Mouse (Mus musculus): ENCODE data around the gene Zfp131.
"Not testable (repeated sequence)": the region's sequence is repeated elsewhere in the genome, so short reads cannot be mapped to it uniquely, and the experiment has no call there.

Gene Zfp131

GRCm38 (mm10) chr13:119790761-119791579, at the start of gene Zfp131:
Gene Zfp131, minus strand, starts transcription at chr13:119790889.
- in situ Hi-C loops (cut with MboI, MseI): no loop called here

DNA sequence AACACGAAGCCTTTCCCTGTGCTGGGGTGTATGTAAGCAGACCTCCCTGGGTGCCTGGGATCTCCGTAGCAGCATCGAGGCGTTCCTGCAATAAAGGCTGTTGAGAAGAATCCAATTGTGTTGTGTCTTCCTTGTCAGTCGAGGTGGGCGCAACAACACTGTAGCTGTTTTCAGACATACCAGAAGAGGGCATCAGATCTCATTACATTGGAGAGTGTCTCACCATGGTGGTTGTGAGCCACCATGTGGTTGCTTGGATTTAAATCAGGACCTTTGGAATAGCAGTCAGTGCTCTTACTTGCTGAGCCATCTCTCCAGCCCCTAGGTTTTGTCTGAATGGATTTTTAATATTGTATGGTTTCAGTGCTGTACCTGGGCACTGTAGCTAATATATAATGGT, 49.3 kb upstream of the Zfp131 start:
- in situ Hi-C loops (cut with MboI, MseI): not testable (repeated sequence)

DNA sequence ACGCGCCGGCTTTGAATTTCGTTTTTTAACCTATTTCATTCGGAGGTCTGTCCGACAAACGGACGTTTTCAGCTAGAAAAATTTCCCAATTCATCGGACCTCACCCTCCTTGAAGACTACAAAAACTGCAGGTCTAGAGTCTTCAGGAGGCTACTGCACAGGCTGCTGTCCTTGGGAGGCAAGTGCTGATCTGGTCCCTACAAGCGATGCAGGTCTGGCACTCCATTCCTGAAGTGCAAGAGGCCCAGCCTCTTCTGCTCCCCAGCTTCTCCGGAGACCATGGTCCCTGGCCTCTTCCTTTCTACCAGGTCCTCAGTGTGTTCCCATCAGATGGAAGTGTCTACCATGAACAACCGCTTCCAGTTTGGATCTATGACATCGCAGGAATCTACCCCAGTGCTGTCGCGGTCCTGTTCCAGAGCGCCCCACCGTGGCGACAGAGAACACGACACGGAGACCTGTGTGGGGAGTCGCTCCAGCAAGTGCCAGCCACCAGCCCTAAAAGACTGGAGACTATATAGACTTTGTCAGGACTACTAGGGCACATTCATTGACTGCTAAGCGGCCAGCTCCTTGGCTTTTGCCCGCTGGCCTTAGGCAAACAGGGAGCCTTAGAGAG, 47.1 kb upstream of the Zfp131 start:
- in situ Hi-C loops (cut with MboI, MseI): not testable (repeated sequence)

GRCm38 (mm10) chr13:119836324-119836811, 45.7 kb upstream of the Zfp131 start:
- in situ Hi-C loops (cut with MboI, MseI): not testable (repeated sequence)

DNA sequence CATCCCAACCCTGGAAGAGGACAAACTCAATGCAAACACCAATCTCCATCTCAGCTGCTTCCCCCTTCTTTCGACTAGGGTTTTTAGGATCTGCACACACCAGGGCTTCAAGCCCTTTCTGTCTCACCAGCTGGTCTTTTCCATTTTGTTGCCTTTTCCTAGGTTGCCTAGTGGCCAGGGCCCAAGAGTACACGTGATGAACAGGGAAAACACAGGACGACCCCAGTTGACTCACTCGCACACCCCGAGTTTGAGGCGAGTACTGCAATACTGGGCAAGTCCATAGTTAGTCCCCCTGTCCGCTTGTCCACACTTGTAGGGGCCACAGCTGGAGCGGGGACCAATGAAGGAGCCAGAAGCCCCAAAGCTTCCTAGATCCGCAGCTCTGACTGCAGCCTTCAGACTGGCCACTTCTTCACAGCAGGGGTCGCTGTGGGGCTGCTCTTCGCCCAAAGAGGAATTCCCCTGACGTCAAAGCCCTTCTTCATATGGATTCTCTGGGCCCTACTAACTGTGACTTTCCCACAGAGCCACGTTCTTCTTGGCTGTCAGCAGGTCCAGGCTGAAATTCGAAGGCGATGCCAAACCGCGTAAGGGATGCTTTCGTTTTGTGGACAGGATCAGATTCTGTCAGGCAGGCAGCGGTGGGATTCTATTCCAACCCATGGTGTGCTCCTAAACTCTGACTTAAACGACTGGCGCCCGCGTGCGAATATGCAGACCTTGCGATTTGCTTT, 44.8 kb upstream of the Zfp131 start, which contains the start of gene D13Ertd608e:
TSS of gene D13Ertd608e (plus strand) at position 687 of the 737 bp plus-strand sequence.
- in situ Hi-C loops (cut with MboI, MseI): not testable (repeated sequence)

- in situ Hi-C loops (cut with MboI, MseI): not testable (repeated sequence)
These were observed 39.4 kb upstream of the Zfp131 start, which contains the start of gene AF067063 for GRCm38 (mm10) chr13:119830116-119830515. Gene AF067063, minus strand, starts transcription at chr13:119830216.

GRCm38 (mm10) chr13:119817579-119818206, 27.0 kb upstream of the Zfp131 start:
- in situ Hi-C loops (cut with MboI, MseI): no loop called here

DNA sequence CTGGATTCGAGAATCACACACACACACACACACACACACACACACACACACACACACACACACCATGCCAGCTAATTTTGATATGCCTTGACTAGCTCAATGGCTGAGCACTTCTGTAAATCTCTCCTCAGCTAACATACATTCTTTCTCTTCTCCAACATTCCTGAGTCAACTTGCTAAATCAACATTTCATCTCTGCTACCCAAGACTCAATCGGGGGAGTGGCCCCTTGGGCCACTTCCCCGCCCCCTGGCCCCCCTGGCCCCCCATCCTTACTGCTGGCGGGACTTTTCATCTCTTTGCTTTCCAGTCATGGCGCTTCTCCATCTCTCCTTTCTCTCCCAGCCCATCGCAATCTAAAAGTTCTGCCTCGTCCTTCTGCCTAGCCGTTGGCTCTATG, 26.1 kb upstream of the Zfp131 start:
- in situ Hi-C loops (cut with MboI, MseI): no loop called here

DNA sequence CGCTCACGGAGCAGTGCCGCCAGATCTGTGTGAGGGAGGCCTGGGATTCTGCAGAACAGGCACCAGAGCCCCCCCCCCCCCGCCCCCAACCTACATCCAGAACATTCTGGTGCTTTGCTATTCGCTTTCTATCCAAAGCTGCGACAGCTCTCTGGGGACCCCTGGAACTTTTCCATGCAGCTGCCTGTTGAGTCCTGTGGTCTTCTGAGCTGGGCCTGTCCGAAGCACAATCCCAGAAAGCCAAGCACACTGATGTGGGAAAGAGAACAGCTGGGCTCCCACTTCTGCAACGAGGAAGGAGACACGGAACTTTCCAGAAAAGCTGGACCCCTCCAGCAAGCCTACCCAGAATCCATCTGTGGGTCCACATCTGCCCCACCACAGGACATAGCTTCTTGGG, 19.3 kb upstream of the Zfp131 start:
- in situ Hi-C loops (cut with MboI, MseI): no loop called here

- in situ Hi-C loops (cut with MboI, MseI): no loop called here
These were observed 18.2 kb upstream of the Zfp131 start for GRCm38 (mm10) chr13:119808937-119809336.

- in situ Hi-C loops (cut with MboI, MseI): no loop called here
These were observed 7.0 kb upstream of the Zfp131 start for GRCm38 (mm10) chr13:119797656-119798055.

DNA sequence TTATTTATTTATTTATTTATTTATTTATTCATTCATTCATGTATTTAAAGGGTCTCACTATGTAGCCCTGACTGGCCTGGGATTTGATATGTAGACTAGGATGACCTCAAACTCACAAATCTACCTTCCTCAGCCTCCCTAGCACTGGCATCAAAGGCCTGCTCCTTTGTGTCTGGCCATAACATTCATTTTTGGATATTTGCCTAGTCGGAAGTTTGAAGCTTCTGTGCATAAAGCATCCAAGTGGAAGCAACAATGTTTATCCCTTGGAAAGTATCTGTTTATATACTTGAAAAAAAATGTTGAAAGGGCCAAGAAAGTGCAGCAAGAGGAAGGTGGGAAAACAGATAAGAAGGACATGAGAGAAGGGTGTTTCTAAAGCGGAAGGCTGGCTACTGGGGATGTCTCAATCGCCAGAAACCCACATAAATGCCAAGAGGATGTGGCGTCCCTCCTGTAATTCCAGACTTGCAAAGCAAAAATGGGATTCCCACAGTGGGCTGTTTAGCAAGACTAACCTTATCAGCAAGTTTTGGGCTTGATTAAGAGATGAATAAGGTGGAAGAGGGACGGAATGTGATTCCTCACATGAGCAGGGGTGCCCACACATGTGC, 2.2 kb upstream of the Zfp131 start:
- in situ Hi-C loops (cut with MboI, MseI): no loop called here

- in situ Hi-C loops (cut with MboI, MseI): no loop called here
These were observed 969 bp upstream of the Zfp131 start for GRCm38 (mm10) chr13:119791580-119792135.

- in situ Hi-C loops (cut with MboI, MseI): no loop called here
These were observed 605 bp downstream of the Zfp131 start for GRCm38 (mm10) chr13:119789851-119790717.

DNA sequence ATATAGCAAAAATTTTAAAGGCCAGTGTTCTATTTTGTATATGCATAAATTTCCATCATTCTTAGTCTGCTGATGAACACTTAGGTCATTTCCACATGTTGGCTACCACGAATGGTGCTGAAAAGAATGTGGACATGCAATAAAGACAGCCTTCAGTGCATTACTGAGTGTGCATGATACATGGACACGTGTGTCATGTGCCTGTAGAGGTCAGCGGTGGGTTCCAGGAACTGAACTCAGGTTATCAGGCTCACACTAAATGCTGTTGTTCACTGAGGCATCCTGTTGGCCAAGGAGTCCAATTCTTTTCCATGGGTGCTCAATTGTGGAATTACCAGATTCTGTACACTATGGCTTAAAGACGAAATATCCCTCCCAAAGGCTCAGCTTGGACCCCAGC, 7.1 kb downstream of the Zfp131 start:
- in situ Hi-C loops (cut with MboI, MseI): no loop called here

GRCm38 (mm10) chr13:119768541-119768940, 22.1 kb downstream of the Zfp131 start:
- in situ Hi-C loops (cut with MboI, MseI): loop anchor here (5.0 kb wide), 1 partner anchor 61 kb away; no protein-coding TSS in a partner anchor

DNA sequence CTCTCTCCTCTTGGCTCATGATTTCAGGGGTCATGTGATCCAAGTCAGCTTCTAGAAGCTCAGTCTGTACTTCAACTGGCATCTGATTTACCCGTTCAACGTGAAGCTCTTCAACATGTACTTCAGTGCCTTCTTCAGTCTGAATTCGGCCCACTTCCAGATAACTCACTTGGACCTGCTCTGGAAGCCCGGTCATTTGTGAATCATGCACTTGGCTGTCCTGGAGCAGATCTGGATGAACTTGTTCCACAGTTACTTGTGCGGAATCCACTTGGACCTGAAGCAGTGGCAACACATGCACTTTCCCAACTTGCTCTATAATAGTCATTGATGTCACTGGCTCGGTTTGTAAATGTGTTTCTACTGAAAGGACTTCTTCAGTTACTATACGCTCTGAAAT, 24.2 kb downstream of the Zfp131 start:
- in situ Hi-C loops (cut with MboI, MseI): loop anchor here (5.0 kb wide), 1 partner anchor 59 kb away; no protein-coding TSS in a partner anchor

DNA sequence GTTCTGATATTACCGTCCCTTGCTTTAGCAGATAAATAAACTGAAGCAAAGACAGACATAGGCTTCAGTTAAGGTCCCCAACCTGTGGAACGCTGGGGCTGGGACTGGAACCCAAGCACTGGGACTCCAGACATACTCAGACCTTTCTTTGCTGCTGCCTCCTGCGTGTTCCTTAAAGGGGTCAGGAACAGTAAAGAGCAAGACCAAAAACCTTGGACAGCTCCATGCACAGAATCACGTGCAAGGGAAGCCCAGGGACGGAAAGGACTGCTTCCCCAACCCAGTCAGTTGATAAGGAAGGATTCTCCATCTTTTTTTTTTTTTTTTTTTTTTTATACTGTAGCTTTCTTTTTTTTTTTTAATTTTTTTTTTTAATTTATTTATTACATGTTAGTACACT, 33.9 kb downstream of the Zfp131 start:
- in situ Hi-C loops (cut with MboI, MseI): no loop called here

- in situ Hi-C loops (cut with MboI, MseI): no loop called here
These were observed 34.8 kb downstream of the Zfp131 start, which contains the start of gene Nim1k for GRCm38 (mm10) chr13:119755681-119756471. Gene Nim1k, minus strand, starts transcription at chr13:119755882.
